Mouse (Mus musculus) olfactory bulb, adult 2 months (tissue): Measurements from ENCODE around the gene Peak1.

Experiments
- CTCF ChIP-seq: fragments of 200-500 bp; IDR thresholded peaks from 2 replicates; pipeline ENCODE4 v1.5.1; 2012; ENCODE audit warnings: low read depth, mild to moderate bottlenecking, low read length, moderate library complexity; ENCODE audit not compliant: insufficient read depth
- POLR2A ChIP-seq: fragments of 200-500 bp; IDR thresholded peaks from 2 replicates; pipeline ENCODE4 v1.6.1; 2012; ENCODE audit warnings: mild to moderate bottlenecking, low read depth, low read length, moderate library complexity; ENCODE audit not compliant: insufficient read depth

GRCm38 (mm10) chr9:56332774-56333173 is 85.1 kb downstream of the Peak1 start:
- TF ChIP-seq CTCF, result no peak
- no peak for TF ChIP-seq POLR2A
